Mouse (Mus musculus): ENCODE results near the gene Trim69. TPM values are rescaled to one million over a fixed set of nuclear protein-coding genes. Genes with fewer than 3 reads are reported as not detected.
A peak's percentile ranks its signal among the peaks of the same experiment; 100 is the strongest.

Gene Trim69
- polyA plus RNA-seq (2015; fragmentation: Nextera tagmentation; extraction: Ambion mirVana), result not detected in 2 replicates

DNA sequence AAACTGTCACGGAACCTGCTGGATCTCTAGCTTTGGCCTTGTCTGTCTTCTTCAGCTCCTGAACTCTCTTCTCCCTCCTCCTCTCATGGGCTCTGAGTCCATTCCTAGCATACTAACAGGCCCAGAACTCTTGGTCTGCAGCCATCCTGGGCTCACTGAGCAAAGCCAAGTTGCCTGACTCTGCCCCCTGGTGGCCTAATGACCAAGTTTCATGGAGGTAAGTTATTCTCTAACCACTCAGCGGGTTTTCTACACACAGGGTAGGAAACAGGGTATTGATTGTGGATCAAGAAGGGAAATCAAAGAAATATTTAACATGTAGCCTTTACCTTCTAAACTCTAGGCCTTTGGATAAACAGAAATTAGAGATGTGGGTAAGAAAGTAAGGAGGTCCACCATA, at the start of gene Trim69:
Gene Trim69, plus strand, starts transcription at position 21 of the 400 bp plus-strand sequence.
- Histone ChIP-seq H3K9ac (replicated peaks; ENCODE audit: low read depth) (no peak within 1 kb of the TSS), H3K27ac (ENCODE audit: low read length) (no peak within 1 kb of the TSS), H3K9me3 (ENCODE audit: low read length) (no peaks in the 10 kb centered on the region), H3K4me3 (ENCODE audit: low read depth, low read length) (no peak within 1 kb of the TSS), H3K4me2 (replicated peaks; ENCODE audit: low read depth, low read length) (no peak within 1 kb of the TSS), H3K27me3 (replicated peaks; ENCODE audit: insufficient read depth, low read length) (no peaks in the 10 kb centered on the region), H3K36me3 (ENCODE audit: insufficient read depth, low read length) (no peaks in the 10 kb centered on the region), H3K4me1 (ENCODE audit: insufficient read depth, low read depth, low read length) (no peaks in the 10 kb centered on the region)
- peak; percentile 95 for TF ChIP-seq CTCF (IDR thresholded peaks at IDR 0.05)
- no peak for TF ChIP-seq EP300 (IDR thresholded peaks at IDR 0.05)
- 42% methylated on average over 2 of the region's 2 CpGs for WGBS
- DNase-seq (ENCODE audit: low spot score) (peak; percentile 87), ATAC-seq (peak; percentile 71)

DNA sequence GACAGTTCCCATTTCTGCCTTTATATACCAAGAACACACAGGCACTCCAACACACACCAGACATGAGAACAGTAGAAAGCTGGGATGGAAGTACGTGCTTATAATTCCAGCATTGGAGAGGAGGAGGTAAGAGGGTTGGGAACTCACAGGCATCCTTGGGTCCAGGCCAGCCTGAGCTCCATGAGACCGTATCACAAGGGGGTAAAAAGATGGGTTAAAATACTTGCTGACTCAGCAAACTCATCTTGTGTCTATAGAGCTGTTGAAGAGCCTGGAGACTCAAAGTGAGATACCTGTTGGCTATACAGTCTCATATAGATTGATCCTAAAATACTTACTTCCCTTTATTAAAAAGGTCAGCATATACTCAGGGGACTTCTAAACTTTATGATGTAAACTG, 43.6 kb upstream of the Trim69 start:
- DNase-seq (ENCODE audit: low spot score), result no peak
- WGBS, result 80% methylated on average over 2 of the region's 2 CpGs
- no peak overlapping the region for H3K4me2 ChIP-seq (replicated peaks; ENCODE audit: low read depth, low read length)
- peaks cover 8% of the 10 kb centered on the region; the same call in 1 of the 2 replicates for H3K4me1 ChIP-seq (ENCODE audit: insufficient read depth, low read depth, low read length)
- no peak overlapping the region for H3K9ac ChIP-seq (replicated peaks; ENCODE audit: low read depth)
- no peak for TF ChIP-seq EP300 (IDR thresholded peaks at IDR 0.05)
- no peak for TF ChIP-seq CTCF (IDR thresholded peaks at IDR 0.05)
- no peak for ATAC-seq
- H3K36me3 ChIP-seq (ENCODE audit: insufficient read depth, low read length), result 0 out of 2 replicates have a peak, but pooled peaks cover 8% of the 10 kb centered on the region
- no peaks in the 10 kb centered on the region for H3K27me3 ChIP-seq (replicated peaks; ENCODE audit: insufficient read depth, low read length)
- no peaks in the 10 kb centered on the region for H3K9me3 ChIP-seq (ENCODE audit: low read length)
- no peak overlapping the region for H3K4me3 ChIP-seq (ENCODE audit: low read depth, low read length)
- H3K27ac ChIP-seq (ENCODE audit: low read length), result no peak overlapping the region

DNA sequence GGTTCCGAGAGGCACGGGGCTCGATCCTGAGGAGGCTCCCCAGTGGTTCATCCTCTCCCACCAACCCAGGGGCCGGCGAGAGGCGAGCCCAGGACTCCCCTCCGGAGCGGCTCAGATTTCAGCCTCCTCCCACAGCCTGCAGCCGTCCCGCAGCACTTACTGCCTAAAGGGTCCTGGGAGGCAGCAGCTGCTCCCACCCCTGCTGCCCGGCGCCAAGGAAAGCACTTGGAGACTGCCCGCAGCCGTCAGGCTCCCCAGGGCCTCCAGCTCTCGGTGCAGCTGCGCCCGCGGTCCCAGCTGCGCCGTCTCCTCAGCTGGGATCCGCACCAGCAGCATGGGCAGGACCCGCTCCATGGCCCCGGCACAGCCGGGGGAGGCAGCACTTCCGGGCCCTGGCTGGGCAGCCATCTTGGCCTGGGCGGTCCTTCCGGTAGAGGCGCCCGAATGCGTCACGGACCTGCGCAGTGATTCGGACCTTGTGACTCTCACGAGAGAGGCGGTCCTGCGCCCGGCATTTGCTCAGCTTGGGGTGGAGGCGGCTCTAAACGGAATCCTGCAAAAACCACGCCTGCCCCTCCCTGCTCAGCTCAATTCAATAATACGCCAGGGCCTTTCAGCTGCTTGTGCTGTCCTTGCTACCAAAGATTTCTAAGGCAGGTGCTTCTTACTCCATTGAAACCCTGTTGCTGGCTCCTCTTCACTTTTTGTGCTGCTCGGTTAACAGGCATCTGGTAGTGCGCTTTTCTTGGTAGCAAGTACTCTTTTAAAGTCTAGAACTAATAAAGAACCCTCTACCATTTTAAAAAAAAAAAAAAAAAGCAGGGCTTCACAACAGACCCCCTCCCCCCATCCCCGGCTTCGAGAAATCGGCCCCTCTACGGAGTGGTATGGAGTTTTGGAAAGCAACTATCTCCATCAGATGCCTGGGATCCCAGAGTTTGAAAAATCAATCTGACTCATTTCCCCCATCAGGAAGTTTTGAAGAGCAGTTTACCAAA, 42.2 kb upstream of the Trim69 start, which contains the start of gene Spg11:
Gene Spg11, minus strand, starts transcription at position 426 of the 998 bp plus-strand sequence.
- Histone ChIP-seq H3K9ac (replicated peaks; ENCODE audit: low read depth) (peak within 1 kb of the TSS; percentile 93), H3K4me2 (replicated peaks; ENCODE audit: low read depth, low read length) (peak within 1 kb of the TSS; percentile 77), H3K4me3 (ENCODE audit: low read depth, low read length) (peak within 1 kb of the TSS; percentile 94), H3K27me3 (replicated peaks; ENCODE audit: insufficient read depth, low read length) (no peaks in the 10 kb centered on the region), H3K36me3 (ENCODE audit: insufficient read depth, low read length) (0 out of 2 replicates have a peak, but pooled peaks cover 7% of the 10 kb centered on the region), H3K9me3 (ENCODE audit: low read length) (no peaks in the 10 kb centered on the region), H3K4me1 (ENCODE audit: insufficient read depth, low read depth, low read length) (peaks cover 8% of the 10 kb centered on the region; the same call in 1 of the 2 replicates), H3K27ac (ENCODE audit: low read length) (peak within 1 kb of the TSS; percentile 94)
- 2% methylated on average over 47 of the region's 47 CpGs for WGBS
- DNase-seq (ENCODE audit: low spot score) (peak; percentile 99), ATAC-seq (peak; percentile 99)
- TF ChIP-seq CTCF (IDR thresholded peaks at IDR 0.05) (peak; percentile 6; the same call in 1 of the 2 replicates), EP300 (IDR thresholded peaks at IDR 0.05) (peak; percentile 51; the same call in 1 of the 2 replicates)

DNA sequence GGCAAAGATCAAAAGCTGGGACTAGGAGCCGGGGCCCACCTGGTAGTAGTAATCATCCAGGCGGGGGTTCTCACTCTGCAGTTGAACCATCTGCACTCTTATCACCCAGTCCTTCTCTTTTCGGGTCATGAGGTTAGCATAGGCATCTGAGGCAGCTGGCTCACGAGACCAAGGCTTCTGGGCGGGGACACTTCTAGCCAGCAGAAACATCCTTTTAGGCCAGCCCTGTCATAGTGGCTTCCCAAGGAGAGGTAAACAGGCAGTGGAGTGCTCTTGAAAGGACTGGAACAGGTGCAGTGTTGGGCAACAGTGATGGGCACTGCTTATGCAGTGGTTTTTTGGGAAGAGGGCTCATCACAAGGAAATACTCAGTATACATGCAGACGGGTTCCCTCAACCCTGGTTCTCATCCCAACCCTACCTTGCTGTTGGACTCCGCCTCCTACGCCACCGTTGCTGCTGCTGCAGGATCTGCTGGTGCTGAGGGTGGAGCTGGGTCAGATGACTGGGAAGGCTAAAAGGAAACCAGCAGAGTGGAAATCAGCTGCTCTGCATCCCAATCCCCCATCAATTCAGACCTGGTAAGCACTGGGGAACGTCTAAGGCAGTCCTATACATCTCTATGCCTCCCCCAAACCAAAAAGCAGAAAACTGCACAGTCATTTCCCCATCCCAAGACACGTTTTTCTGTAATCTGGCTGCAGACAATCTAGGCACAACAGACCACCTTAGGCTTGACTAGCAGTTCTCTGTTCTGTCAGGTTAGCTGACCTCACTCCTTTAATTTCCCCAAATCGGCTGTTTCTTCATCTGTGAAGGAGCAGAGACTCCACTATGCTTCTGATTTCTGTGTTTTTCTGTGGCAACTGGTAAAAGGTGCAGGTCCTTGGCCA, 34.6 kb upstream of the Trim69 start:
- H3K9ac ChIP-seq (replicated peaks; ENCODE audit: low read depth), result no peak overlapping the region
- H3K27me3 ChIP-seq (replicated peaks; ENCODE audit: insufficient read depth, low read length), result no peaks in the 10 kb centered on the region
- H3K9me3 ChIP-seq (ENCODE audit: low read length), result no peaks in the 10 kb centered on the region
- TF ChIP-seq CTCF (IDR thresholded peaks at IDR 0.05) (no peak), EP300 (IDR thresholded peaks at IDR 0.05) (no peak)
- no peak overlapping the region for H3K4me3 ChIP-seq (ENCODE audit: low read depth, low read length)
- no peak overlapping the region for H3K4me2 ChIP-seq (replicated peaks; ENCODE audit: low read depth, low read length)
- no peaks in the 10 kb centered on the region for H3K36me3 ChIP-seq (ENCODE audit: insufficient read depth, low read length)
- ATAC-seq (no peak), DNase-seq (ENCODE audit: low spot score) (no peak)
- H3K27ac ChIP-seq (ENCODE audit: low read length), result no peak overlapping the region
- no peaks in the 10 kb centered on the region for H3K4me1 ChIP-seq (ENCODE audit: insufficient read depth, low read depth, low read length)
- WGBS, result 40% methylated on average over 12 of the region's 12 CpGs

DNA sequence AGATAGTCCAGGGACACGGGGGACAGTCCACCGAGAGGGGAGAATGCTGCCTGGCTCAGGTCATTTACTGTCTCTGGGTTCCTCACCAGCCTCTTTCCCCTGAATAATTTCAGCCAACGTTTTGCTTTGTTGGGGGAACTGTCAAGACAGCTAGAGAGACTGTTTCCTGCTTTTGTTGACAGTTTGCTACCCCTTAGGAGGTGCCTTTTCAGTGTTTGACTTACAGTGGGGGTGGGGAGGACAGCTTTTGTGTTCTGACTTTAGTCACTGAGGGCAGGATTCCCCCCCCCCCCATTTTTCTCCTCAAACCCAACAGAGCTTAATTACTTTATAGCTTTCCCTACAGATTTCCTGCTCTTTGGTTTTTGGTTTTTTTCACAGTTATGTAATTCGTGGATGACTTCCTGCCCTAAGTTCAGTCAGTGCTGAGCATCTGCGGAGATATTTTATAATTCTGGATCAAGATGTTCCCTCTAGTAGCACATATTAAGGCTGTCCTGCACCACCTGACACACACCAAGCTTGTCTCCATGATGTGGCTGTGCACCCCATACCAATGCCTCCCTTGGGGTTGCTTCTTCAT, 33.6 kb upstream of the Trim69 start:
- TF ChIP-seq CTCF (IDR thresholded peaks at IDR 0.05) (no peak), EP300 (IDR thresholded peaks at IDR 0.05) (no peak)
- H3K27ac ChIP-seq (ENCODE audit: low read length), result no peak overlapping the region
- no peaks in the 10 kb centered on the region for H3K4me1 ChIP-seq (ENCODE audit: insufficient read depth, low read depth, low read length)
- H3K4me3 ChIP-seq (ENCODE audit: low read depth, low read length), result no peak overlapping the region
- ATAC-seq (no peak), DNase-seq (ENCODE audit: low spot score) (no peak)
- no peaks in the 10 kb centered on the region for H3K9me3 ChIP-seq (ENCODE audit: low read length)
- no peaks in the 10 kb centered on the region for H3K27me3 ChIP-seq (replicated peaks; ENCODE audit: insufficient read depth, low read length)
- no peak overlapping the region for H3K9ac ChIP-seq (replicated peaks; ENCODE audit: low read depth)
- 33% methylated on average over 5 of the region's 5 CpGs for WGBS
- no peak overlapping the region for H3K4me2 ChIP-seq (replicated peaks; ENCODE audit: low read depth, low read length)
- no peaks in the 10 kb centered on the region for H3K36me3 ChIP-seq (ENCODE audit: insufficient read depth, low read length)
